ENCODE assay signal across 14 mouse cellular contexts in the genomic region with DNA sequence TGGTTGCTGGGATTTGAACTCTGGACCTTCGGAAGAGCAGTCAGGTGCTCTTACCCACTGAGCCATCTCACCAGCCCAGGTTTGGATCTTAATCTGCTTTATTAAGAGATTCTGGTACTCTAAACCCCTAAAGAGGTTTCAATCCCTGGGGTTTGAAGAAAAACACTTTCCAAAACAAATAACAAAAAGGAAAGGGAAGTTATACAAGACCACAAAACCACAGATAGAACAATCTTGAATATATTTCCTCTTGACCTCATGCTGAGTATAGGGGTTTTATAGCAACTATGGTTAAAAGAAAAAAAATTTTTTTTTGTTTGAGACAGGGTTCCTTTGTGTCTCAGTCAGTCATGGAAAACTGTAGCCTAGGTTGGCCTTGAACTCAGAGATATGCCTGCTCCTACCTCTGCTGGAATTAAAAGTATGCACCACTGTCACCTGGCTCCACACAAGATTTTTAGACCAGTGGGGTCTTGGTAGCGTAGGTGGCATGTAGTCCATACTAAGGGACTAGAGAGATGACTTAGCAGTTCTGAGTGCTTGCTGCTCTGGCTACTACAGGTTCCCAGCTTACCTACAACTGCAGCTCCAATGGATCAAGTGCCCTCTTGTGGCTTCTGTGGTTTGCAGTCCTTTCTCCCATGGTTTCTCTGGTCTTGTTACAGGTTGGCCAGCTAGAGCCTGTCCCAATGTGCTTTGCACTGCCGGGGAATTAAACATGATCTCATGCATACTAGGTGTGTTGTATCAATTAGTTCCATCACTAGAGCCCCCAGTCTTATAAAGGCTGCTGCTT. TPM values are rescaled to one million over a fixed set of nuclear protein-coding genes. Genes with fewer than 3 reads are reported as not detected.
DNase-seq lines count a peak whose midpoint lies in the region; ATAC-seq and TF ChIP-seq lines count a peak whose summit lies in the region.
"Had no signal": no experiment of that assay in that cellular context is flagged by ENCODE, and none has a peak within 500 bp of the region (broad histone marks: within the 10 kb centered on the region; RNA-seq: fewer than 3 reads in every experiment).

No protein-coding gene starts in this region.

- no peak overlapping the region for H3K27ac ChIP-seq in midbrain, postnatal 0 days (ENCODE audit: low read depth, low read length)
- H3K27ac ChIP-seq in midbrain, embryonic 15.5 days: no peak overlapping the region

- H3K4me3 ChIP-seq in midbrain, postnatal 0 days (ENCODE audit: low read depth, low read length): no peak overlapping the region
- no peak overlapping the region for H3K4me3 ChIP-seq in midbrain, embryonic 15.5 days

- H3K9ac ChIP-seq in midbrain, postnatal 0 days (replicated peaks; ENCODE audit: low read length, poor library complexity, severe bottlenecking): no peak overlapping the region
- H3K9ac ChIP-seq in midbrain, embryonic 15.5 days: no peak overlapping the region

- peaks cover 64% of the 10 kb centered on the region for H3K36me3 ChIP-seq in midbrain, postnatal 0 days (ENCODE audit: insufficient read depth, low read length)
- peaks cover 63% of the 10 kb centered on the region for H3K36me3 ChIP-seq in midbrain, embryonic 15.5 days (replicated peaks)

- H3K4me1 ChIP-seq in midbrain, postnatal 0 days (ENCODE audit: insufficient read depth, low read length): no peaks in the 10 kb centered on the region
- H3K4me1 ChIP-seq in midbrain, embryonic 15.5 days: no peaks in the 10 kb centered on the region

- peak; percentile 19; the same call in 1 of the 2 replicates for TF ChIP-seq CTCF in midbrain, postnatal 0 days (IDR thresholded peaks at IDR 0.05)

- no peak for DNase-seq in frontal cortex, postnatal 14 days (ENCODE audit: low spot score in 2 of 2)
- no peak for DNase-seq in midbrain, postnatal 0 days (ENCODE audit: low spot score)
- DNase-seq in yolk sac, embryonic 10.5 days (ENCODE audit: low spot score): peak; percentile 15
- no peak for DNase-seq in right cerebral cortex, postnatal 14 days
- DNase-seq: adrenal gland, adult 8-10 months; cerebellum, adult 2 months; gastrocnemius, postnatal 10 days; kidney, adult 9 months; layer of hippocampus, postnatal 36 days; right cerebral cortex, adult 18-20 months had no signal

- peak; percentile 29; the same call in 1 of the 2 replicates for ATAC-seq in frontal cortex, adult (ENCODE audit: low TSS enrichment)
- ATAC-seq in midbrain, postnatal 0 days (ENCODE audit: low FRiP score): no peak; the same call in 1 of the 2 replicates
- no peak for ATAC-seq in midbrain, embryonic 15.5 days (replicated peaks)
- peak; percentile 37 to 44; a peak in 3 of 4 replicates for ATAC-seq in hematopoietic stem cell, adult 5-6 weeks (replicated peaks in 1 of 2; ENCODE audit: insufficient read depth in 1 of 2, low FRiP score in 2 of 2, low TSS enrichment in 1 of 2, low read depth in 1 of 2, poor library complexity in 2 of 2, severe bottlenecking in 2 of 2)
- ATAC-seq in monocyte, adult 5-6 weeks (replicated peaks; ENCODE audit: insufficient number of reproducible peaks, low FRiP score, low TSS enrichment, poor library complexity, severe bottlenecking): no peak

- no peaks in the 10 kb centered on the region for H3K27me3 ChIP-seq in midbrain, postnatal 0 days (ENCODE audit: insufficient read depth, low read length)
- H3K27me3 ChIP-seq in midbrain, embryonic 15.5 days (replicated peaks): no peaks in the 10 kb centered on the region

- no peak overlapping the region for H3K4me2 ChIP-seq in midbrain, postnatal 0 days (ENCODE audit: low read depth, low read length, poor library complexity, severe bottlenecking)
- no peak overlapping the region for H3K4me2 ChIP-seq in midbrain, embryonic 15.5 days

- 94% methylated on average over 3 of the region's 3 CpGs for WGBS in midbrain, postnatal 0 days
- 92% methylated on average over 3 of the region's 3 CpGs for WGBS in midbrain, embryonic 15.5 days

- no peaks in the 10 kb centered on the region for H3K9me3 ChIP-seq in midbrain, postnatal 0 days (ENCODE audit: low read length)
- no peaks in the 10 kb centered on the region for H3K9me3 ChIP-seq in midbrain, embryonic 15.5 days

RNA-seq across cellular contexts. Expression of gene Ptcd3, which starts 30.4 kb away (rescaled TPM):
- 59.6 and 64.9 TPM in 2 replicates for total RNA-seq in midbrain, postnatal 0 days (2014; rRNA removed)
- polyA plus RNA-seq in midbrain, postnatal 0 days (2015; fragmentation: Nextera tagmentation; extraction: Ambion mirVana): 57.9 and 58.4 TPM in 2 replicates
- polyA plus RNA-seq in midbrain, embryonic 15.5 days (2015; fragmentation: Nextera tagmentation; extraction: Ambion mirVana): 81.9 and 84.0 TPM in 2 replicates
- total RNA-seq in hematopoietic stem cell, adult 5-6 weeks (2017): 145 and 188 TPM in 2 replicates
- 70.3 to 105 TPM (median 72.5 TPM) in 3 replicates for total RNA-seq in monocyte, adult 5-6 weeks (2017)

RNA-seq across cellular contexts. Expression of gene Polr1a, which starts 30.7 kb away (rescaled TPM):
- total RNA-seq in midbrain, postnatal 0 days (2014; rRNA removed): 21.8 and 30.6 TPM in 2 replicates
- 13.8 and 15.8 TPM in 2 replicates for polyA plus RNA-seq in midbrain, postnatal 0 days (2015; fragmentation: Nextera tagmentation; extraction: Ambion mirVana)
- 18.5 and 21.0 TPM in 2 replicates for polyA plus RNA-seq in midbrain, embryonic 15.5 days (2015; fragmentation: Nextera tagmentation; extraction: Ambion mirVana)
- 87.4 and 100 TPM in 2 replicates for total RNA-seq in hematopoietic stem cell, adult 5-6 weeks (2017)
- 28.3 to 32.8 TPM (median 28.6 TPM) in 3 replicates for total RNA-seq in monocyte, adult 5-6 weeks (2017)

RNA-seq across cellular contexts. Expression of gene Immt, which starts 47.0 kb away (rescaled TPM):
- total RNA-seq in midbrain, postnatal 0 days (2014; rRNA removed): 100 and 107 TPM in 2 replicates
- 145 and 155 TPM in 2 replicates for polyA plus RNA-seq in midbrain, postnatal 0 days (2015; fragmentation: Nextera tagmentation; extraction: Ambion mirVana)
- 158 and 160 TPM in 2 replicates for polyA plus RNA-seq in midbrain, embryonic 15.5 days (2015; fragmentation: Nextera tagmentation; extraction: Ambion mirVana)
- total RNA-seq in hematopoietic stem cell, adult 5-6 weeks (2017): 104 and 121 TPM in 2 replicates
- total RNA-seq in monocyte, adult 5-6 weeks (2017): 77.9 to 115 TPM (median 82.7 TPM) in 3 replicates

RNA-seq across cellular contexts. Expression of gene Mrpl35, which starts 51.4 kb away (rescaled TPM):
- 6.8 and 9.5 TPM in 2 replicates for total RNA-seq in midbrain, postnatal 0 days (2014; rRNA removed)
- polyA plus RNA-seq in midbrain, postnatal 0 days (2015; fragmentation: Nextera tagmentation; extraction: Ambion mirVana): 45.6 and 46.2 TPM in 2 replicates
- 35.6 and 40.2 TPM in 2 replicates for polyA plus RNA-seq in midbrain, embryonic 15.5 days (2015; fragmentation: Nextera tagmentation; extraction: Ambion mirVana)
- total RNA-seq in hematopoietic stem cell, adult 5-6 weeks (2017): 14.8 and 39.6 TPM in 2 replicates
- 9.6 to 29.0 TPM (median 17.5 TPM) in 3 replicates for total RNA-seq in monocyte, adult 5-6 weeks (2017)

Comparison
In these comparisons a context has a peak if more than half of its experiments do, and no peak if none do; other contexts are left out.
1. ATAC-seq: peak in frontal cortex, adult (single experiment) and hematopoietic stem cell, adult 5-6 weeks (2 of 2); none in midbrain, postnatal 0 days (single experiment), midbrain, embryonic 15.5 days (single experiment) and monocyte, adult 5-6 weeks (single experiment).